Mouse (Mus musculus) retina, adult 2 months (tissue): ENCODE measurements around the gene Dstn.

ENCODE experiments used
- DNase-seq: peaks from one replicate; pipeline ENCODE4 v3.0.0-alpha.2; 2012; ENCODE audit warnings: low read depth, low spot score

The Dstn gene

GRCm38 (mm10) chr2:143953944-143954343 lies 38.8 kb downstream of the Dstn start:
- DNase-seq = no peak

DNA sequence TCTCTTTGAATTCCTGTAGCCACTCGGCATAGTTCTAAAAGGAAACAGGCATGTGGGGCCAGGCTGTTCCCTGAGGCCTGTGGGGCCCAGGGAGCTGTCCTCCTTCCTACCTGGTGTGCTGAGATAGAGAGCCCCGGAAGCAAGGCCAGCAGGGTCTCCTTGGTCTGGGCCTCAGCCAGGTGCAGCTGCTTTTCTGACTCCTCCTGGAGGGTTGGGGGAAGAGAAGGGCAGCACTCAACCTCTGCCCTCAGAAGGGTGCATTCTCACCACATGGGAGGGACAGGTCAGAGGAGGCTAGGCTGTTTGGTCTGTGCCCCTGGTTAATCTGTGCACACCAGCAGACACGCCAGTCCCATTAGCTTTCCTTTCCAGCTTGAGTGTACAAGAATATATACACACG lies 39.9 kb downstream of the Dstn start:
- no peak for DNase-seq

GRCm38 (mm10) chr2:143955746-143956145 lies 40.6 kb downstream of the Dstn start:
- DNase-seq = no peak

- no peak for DNase-seq
Observed at GRCm38 (mm10) chr2:143962192-143962591, 47.1 kb downstream of the Dstn start.

DNA sequence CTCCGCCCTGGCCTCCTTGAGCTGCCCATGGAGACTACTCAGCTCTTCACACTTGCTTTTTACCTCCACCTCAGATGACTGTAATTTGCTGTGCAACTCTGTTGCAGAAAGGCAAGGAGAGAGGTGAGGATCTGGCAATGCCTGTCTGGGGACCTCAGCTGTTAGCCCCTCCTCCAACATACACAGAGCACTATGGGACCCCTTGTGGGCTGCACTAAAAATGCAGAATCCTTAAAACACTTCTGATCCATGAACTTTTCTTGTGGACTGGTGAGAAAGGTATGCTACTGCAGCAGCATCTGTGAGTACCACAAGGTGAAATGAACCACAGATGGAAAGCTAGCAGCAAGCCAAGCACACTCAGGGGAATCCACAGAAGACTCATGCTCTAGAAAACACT lies 48.2 kb downstream of the Dstn start:
- no peak for DNase-seq

DNA sequence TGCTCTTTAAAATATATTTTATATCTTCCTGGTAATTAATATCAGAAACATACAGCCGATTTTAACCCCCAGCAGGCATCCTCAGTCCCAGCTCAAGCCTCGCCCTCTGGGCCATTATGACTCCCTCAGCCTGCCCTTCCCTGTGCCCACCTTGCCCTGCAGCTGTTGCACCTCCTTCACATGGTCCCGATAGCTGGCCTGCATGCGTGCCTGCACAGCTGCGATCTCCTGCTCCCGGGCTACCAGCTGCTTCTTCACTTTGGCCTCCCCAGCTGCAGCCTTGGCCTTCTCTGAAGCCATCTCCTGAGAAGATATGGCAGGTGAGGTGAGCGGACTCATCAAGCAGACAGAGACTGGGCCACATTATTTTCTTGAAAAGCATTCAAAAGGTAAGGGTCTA lies 54.1 kb downstream of the Dstn start:
- no peak for DNase-seq

DNA sequence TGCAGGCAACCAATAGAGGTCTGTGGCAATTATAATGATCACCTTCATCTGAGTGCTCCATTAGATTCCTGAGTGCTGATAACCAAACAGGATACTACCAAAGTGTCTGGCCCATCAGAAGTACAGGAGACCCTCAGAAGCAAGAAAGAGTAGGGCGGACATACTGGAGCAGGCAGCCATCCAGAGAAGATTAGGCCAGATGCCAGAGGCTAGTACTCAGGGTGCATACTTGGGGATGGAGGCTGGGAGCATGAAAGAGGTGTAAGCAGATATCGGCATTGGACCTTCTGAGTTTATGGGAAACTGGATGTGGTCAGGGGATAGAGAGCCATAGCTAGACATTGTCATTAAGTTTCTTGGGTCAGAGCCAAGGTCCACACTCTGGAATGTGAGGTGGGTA lies 55.7 kb downstream of the Dstn start:
- no peak for DNase-seq

GRCm38 (mm10) chr2:143971887-143972286 lies 56.8 kb downstream of the Dstn start:
- no peak for DNase-seq

DNA sequence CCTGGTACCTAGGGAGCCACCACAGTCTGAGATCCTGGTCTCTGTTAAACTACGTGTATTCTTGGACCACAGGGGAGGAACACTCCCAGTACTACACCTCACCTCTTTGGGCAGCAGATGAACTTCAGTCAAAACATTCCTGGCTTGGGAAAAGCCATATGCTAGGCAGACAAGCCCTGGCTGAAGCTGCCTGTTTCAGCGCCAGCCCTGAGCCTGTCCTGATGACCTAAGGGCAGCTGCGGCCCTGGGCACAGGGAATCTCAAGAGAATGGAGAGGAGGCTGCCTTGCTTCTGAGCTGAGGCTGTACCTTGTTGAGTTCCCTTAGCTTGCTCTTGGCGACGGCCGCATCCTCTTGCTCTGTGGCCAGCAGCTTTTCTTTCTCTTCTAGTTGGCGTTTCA lies 58.0 kb downstream of the Dstn start:
- no peak for DNase-seq

DNA sequence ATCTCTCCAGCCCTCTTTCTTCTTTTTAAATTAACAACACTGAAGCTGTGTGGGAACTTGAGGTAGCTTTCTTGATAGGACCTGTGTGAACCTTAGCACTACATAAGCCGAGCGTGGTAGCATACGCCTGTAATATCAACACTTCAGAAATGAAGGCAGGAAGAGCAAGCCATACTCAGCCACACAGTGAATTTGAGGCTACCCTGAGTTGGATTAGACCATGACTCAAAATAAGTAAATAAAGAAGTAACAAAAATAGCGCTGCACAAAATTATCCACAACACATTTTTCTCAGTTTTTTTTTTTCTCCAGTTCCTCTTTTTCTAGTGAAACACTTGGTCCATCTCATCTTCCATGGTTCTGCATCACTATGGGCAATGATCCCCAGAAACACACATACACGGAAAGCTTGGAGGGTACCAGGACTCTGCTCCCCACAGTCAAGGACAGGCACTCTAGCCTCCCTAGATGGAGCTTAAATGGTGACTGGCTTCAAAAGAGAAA lies 60.1 kb downstream of the Dstn start:
- DNase-seq = no peak

DNA sequence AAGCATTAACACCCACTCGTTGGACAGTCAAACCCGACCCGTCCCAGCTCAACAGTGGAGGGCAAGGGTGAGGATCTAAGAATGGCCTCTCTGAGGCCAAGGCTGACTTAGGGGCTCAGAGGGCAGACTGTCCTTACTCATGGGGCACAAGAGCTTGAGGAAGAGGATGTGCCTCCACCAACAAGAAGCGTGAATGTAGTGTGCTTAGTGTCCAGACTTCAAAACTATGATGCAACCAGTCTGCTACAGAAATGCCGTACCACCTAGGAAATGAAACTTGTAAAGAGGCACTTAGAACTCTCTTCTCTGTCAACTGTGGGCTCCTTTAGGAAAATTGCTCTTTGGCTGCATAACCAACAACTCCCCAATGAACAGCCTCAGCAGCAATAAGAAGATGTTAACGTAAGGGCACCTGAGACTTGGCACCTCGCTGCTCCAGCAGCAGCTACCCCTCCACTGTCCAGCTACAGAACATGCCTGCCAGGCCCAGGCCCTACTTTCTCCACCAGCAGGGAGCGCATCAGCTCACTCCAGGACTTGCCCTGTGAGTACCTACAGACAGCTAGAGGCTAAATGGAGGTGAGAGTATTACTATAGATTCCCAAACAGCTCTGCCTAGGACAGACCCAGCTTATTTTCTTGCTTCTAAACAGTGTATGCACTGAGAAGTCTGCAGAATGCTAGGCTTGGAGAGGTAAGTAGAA lies 63.5 kb downstream of the Dstn start:
- no peak for DNase-seq

DNA sequence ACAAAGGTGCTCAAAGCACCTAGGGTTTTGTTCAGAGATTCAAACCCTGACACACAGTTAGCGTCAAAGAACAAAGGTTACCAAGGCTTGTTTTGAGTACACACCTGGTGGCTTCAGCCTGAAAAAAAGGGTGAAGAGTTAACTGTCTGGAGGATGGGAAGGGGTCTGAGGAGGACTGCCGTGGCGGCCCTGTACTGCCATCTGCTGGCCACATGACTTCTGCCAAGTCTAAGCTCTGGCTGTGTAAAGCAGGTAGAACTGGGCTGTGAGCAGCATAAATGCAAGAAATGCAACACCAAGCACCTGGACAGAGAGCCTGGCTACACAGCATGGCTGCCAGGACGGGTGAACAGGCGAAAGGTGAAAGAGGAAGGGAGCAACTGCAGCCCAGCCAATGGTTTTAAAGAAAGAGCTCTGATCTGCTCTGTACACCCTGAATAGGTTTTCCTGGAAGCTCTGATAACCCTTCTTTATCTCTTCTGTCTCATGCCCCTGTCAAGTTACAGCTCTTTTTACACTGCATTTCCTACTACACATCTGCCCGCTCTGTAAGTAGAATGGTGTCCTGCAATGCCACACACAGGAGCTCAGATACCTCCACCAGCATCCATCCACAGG lies 65.8 kb downstream of the Dstn start:
- DNase-seq = peak; percentile 9

- no peak for DNase-seq
Observed at GRCm38 (mm10) chr2:143982152-143982551, 67.0 kb downstream of the Dstn start.

- DNase-seq = no peak
Observed at GRCm38 (mm10) chr2:143982901-143983300, 67.8 kb downstream of the Dstn start.

DNA sequence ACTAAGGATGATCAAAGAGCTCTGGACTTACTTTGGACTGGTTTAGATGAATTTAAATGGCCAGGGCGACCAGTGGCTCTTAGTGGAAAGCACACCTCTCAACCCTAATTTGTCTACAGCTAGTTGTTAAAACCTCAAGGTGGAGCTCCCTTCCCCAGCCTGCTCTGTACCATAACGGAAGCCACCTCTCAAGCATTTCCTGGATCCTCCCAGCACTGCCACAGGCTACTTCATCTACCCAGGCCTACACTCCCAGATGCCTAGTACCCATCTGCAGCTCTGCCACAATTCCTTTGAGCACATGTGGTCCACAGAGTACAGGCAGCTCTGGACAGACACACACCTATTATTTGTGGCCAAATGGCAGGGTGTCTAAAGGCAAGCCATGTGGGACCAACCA lies 68.4 kb downstream of the Dstn start:
- DNase-seq = no peak

DNA sequence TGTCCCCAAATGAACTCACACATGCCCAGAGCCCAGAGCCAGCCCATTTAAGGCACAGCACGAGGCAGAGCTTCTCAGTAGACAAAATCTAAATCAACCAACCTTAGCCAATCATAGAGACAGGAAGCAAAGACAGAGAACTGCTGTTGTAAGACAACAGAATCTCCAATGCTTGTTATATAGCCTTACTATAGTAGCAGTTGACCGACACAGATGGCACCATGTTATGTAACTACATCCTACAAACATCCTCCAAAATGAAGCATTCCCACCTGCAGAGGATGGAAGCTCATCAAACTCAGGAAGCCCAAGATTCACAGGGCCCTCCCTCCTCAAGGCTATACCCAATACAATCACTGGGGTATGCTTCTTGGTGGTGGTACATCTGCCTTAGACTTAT lies 72.4 kb downstream of the Dstn start:
- no peak for DNase-seq

- no peak for DNase-seq
Observed at GRCm38 (mm10) chr2:143988016-143988415, 72.9 kb downstream of the Dstn start.

- DNase-seq = no peak
Observed at GRCm38 (mm10) chr2:143990997-143991396, 75.9 kb downstream of the Dstn start.

- no peak for DNase-seq
Observed at GRCm38 (mm10) chr2:143991964-143992672, 77.0 kb downstream of the Dstn start.
